Mouse (Mus musculus) spleen, adult 2 months (tissue): ENCODE measurements around the gene C1ql2.

Experiments
- CTCF ChIP-seq: fragments of 200-500 bp; IDR thresholded peaks from 2 replicates; pipeline ENCODE4 v1.5.1; 2011; ENCODE audit warnings: mild to moderate bottlenecking, inconsistent platforms; ENCODE audit not compliant: insufficient read depth, insufficient read length, insufficient replicate concordance; ENCODE audit errors: extremely low read depth
- POLR2A ChIP-seq: fragments of 200-500 bp; IDR thresholded peaks from 2 replicates; pipeline ENCODE4 v1.6.1; 2011; ENCODE audit warnings: low read depth, low read length, inconsistent platforms

- no peak for TF ChIP-seq POLR2A
- TF ChIP-seq CTCF = no peak
Measured at GRCm38 (mm10) chr1:120374832-120375231, 34.5 kb downstream of the C1ql2 start.
